Mouse (Mus musculus): ENCODE measurements at regions not wholly inside any gene's neighbourhood (a gene's known extent, or its start where the extent isn't known, plus 50 kb on each side); places are given as distances from the start of the nearest gene placed in this dataset.

DNA sequence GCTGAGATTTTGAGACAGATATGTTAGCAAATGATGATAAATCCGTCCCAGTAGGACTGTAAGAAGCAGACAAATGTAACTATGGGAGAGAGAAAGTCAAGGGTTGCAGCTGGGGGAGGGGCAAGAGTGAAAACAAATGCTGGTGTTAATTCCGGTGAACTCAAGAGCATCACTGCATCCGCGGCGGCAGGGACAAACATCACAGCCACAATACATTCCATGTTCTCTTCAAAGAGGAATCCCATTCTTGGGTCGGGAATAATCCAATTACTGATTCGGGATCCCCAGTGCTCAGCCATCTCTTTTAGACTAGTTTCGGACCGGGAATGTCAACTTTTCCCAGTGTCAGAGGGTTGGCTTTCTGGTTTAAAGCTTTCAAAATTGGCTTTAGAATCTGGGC, 243.5 kb upstream of the Irx5 start:
- intact Hi-C loops (cut with DNase I) = no loop called here
- no peak overlapping the region for H3K27ac ChIP-seq
- TF ChIP-seq CTCF (IDR thresholded peaks at IDR 0.05) = no peak
- DNase-seq = no peak
- H3K4me3 ChIP-seq = no peak overlapping the region

DNA sequence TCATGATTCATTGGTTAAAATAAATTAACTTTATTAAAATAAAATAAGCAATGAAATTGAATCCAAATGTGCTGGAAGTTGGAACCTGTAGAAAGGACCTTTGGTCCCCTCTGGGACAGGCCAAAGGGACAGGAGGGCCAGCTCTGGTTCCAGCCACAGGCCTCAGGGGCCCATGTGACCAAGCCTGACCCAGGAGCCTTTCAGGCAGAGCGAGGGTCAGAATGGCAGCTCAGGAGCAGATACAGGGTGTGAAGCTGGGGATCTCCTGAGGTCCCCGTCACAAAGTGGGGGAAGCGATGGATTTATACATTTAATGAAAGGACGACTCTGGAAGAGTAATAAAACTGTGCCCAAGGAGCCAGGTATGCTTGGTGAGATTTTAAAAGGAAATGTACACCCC, 244.0 kb upstream of the Irx5 start:
- no peak for DNase-seq
- intact Hi-C loops (cut with DNase I) = no loop called here
- Histone ChIP-seq H3K4me3 (no peak overlapping the region), H3K27ac (no peak overlapping the region)
- no peak for TF ChIP-seq CTCF (IDR thresholded peaks at IDR 0.05)

DNA sequence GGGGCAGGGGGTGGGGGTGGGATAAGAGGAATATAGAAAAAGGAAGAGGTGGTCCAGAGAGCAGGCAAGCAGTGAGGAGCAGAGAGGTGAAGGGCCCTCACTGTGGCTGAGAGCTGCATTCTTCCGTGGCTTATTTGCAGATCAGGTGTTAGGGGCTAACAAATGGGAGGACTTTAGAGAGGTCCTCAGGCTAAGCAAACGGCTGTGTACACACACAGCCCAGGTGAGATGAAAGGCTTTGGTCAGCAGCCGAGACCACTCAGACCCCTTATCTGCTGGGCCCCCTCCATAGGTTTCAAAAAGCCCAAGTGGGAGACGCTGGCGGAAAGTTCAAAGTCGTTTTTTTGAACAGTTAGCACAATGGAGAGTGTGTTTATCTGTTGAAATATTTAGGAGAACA, 252.9 kb upstream of the Irx5 start:
- no peak overlapping the region for H3K27ac ChIP-seq
- DNase-seq = no peak
- no peak overlapping the region for H3K4me3 ChIP-seq
- intact Hi-C loops (cut with DNase I) = no loop called here
- TF ChIP-seq CTCF (IDR thresholded peaks at IDR 0.05) = no peak

DNA sequence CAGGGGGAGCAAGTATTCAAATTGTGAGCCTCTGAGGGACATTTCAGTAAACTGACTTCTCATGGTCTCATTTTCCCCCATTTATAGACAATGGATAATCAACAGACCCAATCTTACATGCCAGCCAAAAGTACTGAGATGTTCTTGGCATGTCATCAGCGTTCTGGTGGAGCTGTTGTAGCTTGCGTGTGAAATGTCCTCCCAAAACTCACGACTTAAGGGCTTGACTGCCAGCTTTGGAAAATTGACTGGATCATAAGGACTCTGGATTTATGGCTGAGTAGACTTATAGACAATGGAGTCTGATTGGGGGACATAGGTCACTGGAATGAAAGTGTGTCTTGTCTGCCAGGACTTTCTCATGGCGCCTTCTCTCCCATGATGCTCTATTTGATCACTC, 254.9 kb upstream of the Irx5 start:
- TF ChIP-seq CTCF (IDR thresholded peaks at IDR 0.05) = no peak
- no peak for DNase-seq
- Histone ChIP-seq H3K27ac (no peak overlapping the region), H3K4me3 (no peak overlapping the region)
- intact Hi-C loops (cut with DNase I) = no loop called here

DNA sequence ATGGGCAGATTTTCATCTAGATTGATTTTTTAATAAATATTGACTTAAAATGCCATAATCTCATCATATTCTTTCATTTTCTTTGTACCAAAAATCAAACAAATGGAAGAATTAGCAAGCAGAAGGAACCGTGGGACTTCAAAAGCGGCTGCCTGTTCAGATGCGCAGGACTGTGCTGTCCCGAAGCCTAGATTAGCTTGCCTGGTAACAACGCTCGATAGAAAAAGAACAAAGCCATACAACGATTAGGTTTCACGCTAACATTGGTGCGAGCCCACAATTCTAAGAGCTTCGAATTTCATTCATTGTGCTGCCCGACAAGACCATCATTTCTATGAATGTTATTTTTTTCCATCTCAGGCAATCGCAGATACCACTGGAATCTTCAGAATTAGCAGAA, 262.1 kb upstream of the Irx5 start:
- TF ChIP-seq CTCF (IDR thresholded peaks at IDR 0.05) = no peak

DNA sequence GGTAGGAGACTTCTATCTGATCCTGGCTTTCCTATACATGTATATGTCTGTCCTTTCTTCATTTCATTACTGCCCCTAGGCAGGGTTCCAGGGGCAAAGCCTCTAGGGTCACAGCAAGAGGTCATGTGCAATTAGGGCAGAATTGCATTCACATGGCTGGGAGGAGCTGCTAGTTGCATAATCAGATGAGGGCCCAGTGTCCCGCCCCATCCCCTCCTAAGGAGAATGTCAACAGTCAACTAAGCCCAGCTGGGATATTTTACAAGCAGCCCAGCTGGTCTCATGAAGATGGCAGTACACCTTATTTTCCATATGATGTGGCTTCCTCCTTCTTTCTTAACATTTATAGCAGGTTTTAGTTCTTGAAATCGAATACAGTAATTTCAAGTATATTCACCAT, 273.3 kb upstream of the Irx5 start:
- intact Hi-C loops (cut with DNase I) = no loop called here
- no peak overlapping the region for H3K27ac ChIP-seq
- DNase-seq = no peak
- no peak overlapping the region for H3K4me3 ChIP-seq
- TF ChIP-seq CTCF (IDR thresholded peaks at IDR 0.05) = no peak

More for the DNA sequence above, 262.1 kb upstream of the Irx5 start:
- no peak overlapping the region for H3K27ac ChIP-seq
- H3K4me3 ChIP-seq = no peak overlapping the region
- no peak for DNase-seq
- intact Hi-C loops (cut with DNase I) = no loop called here

DNA sequence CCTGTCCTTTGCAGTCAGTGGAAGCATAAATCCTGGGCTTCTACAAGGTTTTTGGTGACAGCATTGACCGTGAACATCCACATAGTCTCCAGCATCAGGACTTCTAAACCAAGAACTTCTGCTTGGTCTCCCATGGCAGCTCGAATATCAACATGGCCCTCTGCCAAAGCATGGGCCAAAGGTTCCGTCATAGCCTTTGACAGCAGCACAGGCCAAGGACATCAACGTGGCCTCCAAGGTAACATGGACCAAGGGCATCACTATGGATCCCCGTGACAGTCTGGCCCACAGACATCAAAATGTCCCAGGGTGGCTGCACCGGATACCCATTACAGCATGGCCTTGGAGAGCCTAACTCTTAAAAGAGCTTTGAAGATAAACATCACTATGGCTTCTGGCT, 275.5 kb upstream of the Irx5 start:
- no peak for TF ChIP-seq CTCF (IDR thresholded peaks at IDR 0.05)
- H3K4me3 ChIP-seq = no peak overlapping the region
- DNase-seq = no peak
- H3K27ac ChIP-seq = no peak overlapping the region
- intact Hi-C loops (cut with DNase I) = no loop called here

DNA sequence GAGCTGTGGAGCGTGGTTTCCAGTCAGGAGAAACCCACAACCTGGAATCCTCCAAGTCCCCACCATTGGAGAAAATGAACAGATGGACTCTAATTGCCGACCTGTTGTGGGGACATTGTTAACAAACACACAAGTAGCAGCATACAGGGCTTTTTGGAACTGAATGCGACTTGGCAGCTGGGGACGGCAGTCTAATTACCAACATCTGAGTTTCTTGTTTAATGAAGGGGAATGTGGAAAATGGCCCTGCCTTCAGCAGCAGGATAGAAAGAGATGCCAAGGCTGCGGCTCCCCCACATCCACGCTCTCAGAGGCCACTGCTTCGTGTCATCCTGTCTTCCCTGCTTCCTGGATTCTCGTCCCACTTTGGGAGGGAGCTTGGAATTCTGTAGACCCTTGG, 276.6 kb upstream of the Irx5 start:
- Histone ChIP-seq H3K27ac (no peak overlapping the region), H3K4me3 (no peak overlapping the region)
- TF ChIP-seq CTCF (IDR thresholded peaks at IDR 0.05) = no peak
- no peak for DNase-seq
- intact Hi-C loops (cut with DNase I) = no loop called here

DNA sequence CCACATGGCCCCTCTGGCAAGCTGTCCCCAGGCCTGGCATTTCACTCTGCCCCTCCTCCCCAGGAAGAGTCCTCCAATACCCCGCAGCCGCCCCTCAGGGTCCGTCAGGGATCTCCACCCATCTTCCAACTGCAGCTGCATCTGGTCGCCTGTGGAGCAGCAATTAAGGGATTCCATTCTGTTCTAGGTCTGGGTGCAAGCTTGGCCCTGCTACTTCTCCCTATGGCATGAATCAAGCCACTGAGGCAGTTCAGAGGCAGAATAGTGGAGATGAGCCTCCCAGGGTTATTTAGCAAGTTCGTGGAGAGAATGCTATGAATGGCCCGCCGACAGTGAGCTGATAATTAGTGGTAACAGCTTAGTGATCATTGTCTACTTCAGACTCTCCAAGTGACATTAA, 275.7 kb upstream of the Irx3 start:
- Histone ChIP-seq H3K4me3 (no peak overlapping the region), H3K27ac (no peak overlapping the region)
- no peak for TF ChIP-seq CTCF (IDR thresholded peaks at IDR 0.05)
- intact Hi-C loops (cut with DNase I) = no loop called here
- DNase-seq = no peak

DNA sequence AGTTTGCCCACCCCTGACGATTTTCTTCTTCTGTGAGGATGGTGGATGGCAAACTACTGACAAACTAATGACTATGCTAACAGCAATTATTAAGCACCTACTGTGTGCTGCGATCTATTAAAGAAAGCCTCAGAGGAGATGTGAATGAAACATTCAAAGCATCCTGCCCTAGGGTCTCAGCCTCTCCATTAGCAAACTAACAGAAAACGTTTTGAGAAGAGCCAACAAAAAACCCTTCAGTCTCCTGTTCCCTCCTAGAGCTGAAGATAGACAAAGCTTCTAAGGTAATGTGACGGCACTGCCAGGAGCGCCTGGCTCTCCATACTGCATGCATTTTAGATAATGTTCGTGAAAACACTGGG, 270.4 kb upstream of the Irx3 start:
- DNase-seq = no peak
- H3K4me3 ChIP-seq = no peak overlapping the region
- TF ChIP-seq CTCF (IDR thresholded peaks at IDR 0.05) = no peak
- intact Hi-C loops (cut with DNase I) = no loop called here
- H3K27ac ChIP-seq = no peak overlapping the region

DNA sequence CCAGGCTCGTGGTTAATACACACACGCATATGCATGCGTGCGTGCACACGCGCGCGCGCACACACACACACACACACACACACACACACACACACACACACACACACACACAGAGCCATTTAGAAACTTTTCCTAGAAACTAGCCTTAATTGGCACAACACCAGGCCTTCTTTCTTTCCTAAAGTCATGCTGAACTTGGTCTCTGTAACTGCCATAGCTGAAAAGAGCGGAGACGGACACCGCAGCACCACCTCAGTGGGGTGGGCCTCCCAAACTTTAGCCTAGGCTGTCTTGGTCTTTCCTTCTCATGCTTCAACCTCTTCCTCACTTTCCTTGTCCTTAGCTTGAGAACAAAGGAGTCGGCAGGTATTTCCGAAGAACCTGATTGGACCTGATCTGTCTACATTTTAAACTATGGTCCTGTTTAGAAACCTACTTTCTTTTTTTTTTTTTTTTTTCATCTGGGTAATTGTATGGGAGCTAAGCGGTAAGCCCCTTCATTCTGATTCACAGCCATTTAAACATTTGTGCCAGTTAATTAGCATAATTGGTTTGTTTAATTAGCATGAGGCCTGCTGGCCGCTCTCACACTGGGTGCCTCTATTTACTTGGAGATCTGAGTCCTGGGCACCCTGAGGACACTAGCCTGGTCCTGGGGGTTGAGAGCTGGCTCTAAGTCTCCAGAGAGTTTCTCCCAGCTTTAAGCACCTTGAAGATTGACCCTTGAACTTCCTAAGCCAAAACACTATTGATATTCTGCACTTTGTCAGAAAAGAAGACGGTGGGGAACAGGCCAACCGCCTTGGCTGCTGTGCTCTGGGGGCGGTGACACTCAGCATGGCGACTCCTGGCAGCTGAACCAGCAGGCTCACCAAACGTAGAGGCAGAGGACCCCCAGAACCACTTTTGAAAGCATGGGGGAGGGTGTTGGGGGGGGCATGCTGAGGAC, 269.7 kb upstream of the Irx3 start:
- TF ChIP-seq CTCF (IDR thresholded peaks at IDR 0.05) = no peak
- Histone ChIP-seq H3K27ac (no peak overlapping the region), H3K4me3 (no peak overlapping the region)
- intact Hi-C loops (cut with DNase I) = no loop called here
- no peak for DNase-seq

DNA sequence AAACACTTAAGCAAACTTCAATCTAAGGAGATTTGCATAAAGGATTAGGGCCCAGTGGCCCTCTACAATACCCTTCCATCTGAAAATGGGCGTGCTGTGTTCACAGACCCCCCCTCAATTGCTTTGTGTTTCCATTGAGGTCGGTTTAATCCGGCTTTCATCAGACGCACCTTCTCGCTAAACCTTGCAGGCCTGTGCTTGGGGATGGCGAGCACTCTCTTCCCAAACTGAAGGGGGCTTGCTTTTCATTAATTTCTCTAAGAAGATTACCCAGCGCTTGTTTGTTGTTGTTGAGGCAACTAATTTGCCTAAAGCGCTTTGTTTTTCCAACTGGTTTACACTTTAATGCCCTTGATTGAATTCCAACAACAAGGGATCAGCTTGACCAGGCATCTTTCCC, 268.8 kb upstream of the Irx3 start:
- H3K4me3 ChIP-seq = no peak overlapping the region
- intact Hi-C loops (cut with DNase I) = no loop called here
- no peak overlapping the region for H3K27ac ChIP-seq
- DNase-seq = no peak
- no peak for TF ChIP-seq CTCF (IDR thresholded peaks at IDR 0.05)

DNA sequence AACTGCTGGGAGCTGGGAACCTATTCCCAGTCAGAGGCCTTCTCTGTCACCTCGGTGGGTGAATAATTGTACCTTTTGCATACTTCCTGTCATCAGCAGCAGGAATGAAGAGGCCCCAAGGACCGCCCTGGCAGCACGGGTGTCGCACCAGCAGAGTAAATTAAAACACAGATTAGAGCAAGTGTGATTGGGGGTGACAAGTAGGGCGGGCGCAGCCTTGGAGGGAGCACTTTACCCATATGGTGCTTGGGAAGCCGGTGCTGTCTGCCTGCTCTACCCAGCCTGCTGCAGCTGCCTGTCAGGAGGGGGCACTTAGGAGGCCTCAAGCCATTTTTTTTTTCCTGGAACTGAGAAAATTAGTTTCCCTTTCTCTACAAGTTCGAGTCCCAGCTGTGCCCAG, 264.6 kb upstream of the Irx3 start:
- no peak overlapping the region for H3K4me3 ChIP-seq
- H3K27ac ChIP-seq = no peak overlapping the region
- no peak for TF ChIP-seq CTCF (IDR thresholded peaks at IDR 0.05)
- intact Hi-C loops (cut with DNase I) = no loop called here
- DNase-seq = no peak

DNA sequence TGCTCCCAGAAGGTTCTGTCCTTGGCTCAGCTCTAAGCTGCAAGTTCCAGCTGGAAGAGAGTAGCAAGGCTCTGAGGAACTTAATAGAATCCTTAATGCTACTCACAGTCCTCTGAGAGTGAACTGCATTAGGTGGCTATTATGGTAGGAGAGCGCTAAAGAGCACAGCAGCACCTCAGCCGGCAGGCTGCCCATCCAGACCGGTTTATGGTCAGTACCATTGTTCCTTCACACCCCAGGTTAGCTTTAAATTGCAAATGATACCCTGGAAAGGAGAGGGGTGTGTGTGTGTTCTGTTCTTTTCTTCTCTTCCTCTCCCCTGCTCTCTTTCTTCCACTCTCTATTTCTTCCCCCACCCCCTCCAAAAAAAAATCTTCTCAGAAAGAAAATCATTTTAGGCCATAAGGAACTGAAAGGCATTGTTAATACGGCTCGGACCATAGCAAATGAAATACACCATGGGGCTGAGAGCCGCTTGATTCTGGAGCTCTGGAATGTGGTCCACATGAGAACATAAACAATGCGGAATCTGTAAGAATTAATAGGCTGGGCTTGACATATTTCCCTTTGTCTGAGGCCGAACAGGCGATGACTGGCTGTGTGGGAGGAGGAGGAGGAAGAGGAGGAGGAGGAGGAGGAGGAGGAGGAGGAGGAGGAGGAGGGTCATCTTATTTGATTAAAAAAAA, 263.8 kb upstream of the Irx3 start:
- no peak for DNase-seq
- TF ChIP-seq CTCF (IDR thresholded peaks at IDR 0.05) = no peak

More for the DNA sequence above, 263.8 kb upstream of the Irx3 start:
- Histone ChIP-seq H3K4me3 (no peak overlapping the region), H3K27ac (no peak overlapping the region)
- intact Hi-C loops (cut with DNase I) = no loop called here
